Mouse (Mus musculus) 3T3-L1 (cell line): Measurements from ENCODE around the gene Themis3.
A peak's percentile ranks its signal among the peaks of the same experiment; 100 is the strongest.

Experiments used
- DNase-seq: peaks from one replicate; pipeline ENCODE4 v3.0.0-alpha.2; 2015; ENCODE audit warnings: low read depth, low spot score

Gene Themis3

DNA sequence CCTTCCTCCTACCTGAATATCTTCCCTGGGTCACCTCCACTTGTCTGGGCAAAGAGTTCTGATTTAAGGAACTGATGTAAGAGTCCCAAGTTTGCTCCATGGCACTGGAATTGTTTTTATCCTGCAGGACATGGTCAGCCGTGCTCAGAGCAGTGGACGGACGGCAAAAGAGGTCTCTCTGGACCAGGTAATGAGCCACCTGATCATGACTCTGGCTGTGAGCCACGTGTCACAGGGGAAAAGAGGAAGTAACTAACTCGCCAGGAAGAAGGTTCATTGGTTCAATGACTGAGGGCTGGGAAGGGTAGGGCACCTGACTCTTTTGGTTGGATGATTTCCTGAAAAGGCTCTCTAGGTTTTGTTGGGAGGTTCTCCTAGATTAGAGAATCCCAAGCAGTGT is at the start of gene Themis3:
TSS of gene Themis3 (minus strand) at position 187 of the 400 bp plus-strand sequence.
- no peak for DNase-seq

DNA sequence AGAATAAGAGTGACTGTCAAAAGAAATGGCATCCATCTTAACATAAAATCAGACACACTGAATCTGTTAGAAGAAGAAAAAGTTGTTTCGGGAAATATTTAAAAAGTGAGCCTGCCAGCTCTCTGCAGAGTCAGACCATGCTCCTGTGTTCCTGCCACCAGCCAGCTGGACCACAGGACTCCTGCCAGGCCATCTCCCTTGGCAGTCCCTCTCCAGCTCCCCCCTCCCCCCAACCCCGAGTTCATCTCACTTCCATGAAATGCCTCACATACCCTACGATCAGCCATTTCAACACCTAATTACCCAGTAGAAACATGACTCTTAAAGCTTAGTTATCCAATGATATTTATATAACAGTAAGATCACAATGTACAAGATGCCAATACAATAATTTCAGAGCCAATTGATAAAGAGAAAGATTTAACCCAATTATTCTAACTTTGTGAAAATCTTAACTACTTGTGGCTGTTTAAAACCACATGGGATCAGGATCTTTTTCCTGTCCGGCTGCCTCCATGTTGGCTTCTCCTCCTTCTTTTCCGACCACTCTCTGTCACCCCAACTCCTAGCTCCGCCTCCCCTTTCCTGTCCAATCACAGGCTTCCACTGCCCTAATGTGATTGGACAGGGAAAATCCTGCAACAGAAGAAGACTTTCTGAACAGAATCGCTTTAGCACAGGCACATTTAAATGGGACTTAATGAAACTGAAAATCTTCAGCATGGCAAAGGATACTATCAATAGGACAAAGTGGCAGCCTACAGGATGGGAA is 43.7 kb upstream of the Themis3 start:
- DNase-seq = no peak

DNA sequence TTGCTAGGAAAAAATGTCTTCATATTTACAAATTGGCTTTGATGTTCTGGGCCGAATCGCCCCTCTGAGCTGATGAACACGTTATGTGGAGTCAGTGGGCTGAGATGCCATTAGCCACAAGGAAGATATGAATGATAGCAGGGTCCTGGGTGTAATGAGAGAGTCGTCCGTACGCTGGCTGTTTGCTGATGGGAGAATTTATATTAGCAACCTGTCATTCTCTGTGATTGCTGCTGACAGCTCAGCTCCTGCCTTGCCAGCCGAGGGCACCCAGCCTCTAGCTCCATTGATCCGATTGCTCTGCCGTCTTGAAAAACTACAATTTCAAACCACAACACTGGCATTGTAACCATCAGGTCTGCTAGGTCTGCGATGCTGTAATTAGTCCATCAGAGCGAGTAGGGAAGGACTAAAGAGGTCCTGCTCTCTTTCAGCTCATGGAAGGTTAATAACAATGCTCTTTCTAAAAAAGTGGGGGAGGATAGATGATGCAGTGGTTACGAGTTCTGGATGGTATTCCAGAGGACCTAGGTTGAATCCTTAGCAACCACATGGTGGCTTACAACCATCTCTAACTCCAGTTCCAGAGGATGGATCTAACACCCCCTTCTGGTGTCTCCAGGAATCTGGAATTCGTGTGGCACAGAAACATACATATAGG is 25.7 kb upstream of the Themis3 start:
- DNase-seq = no peak

DNA sequence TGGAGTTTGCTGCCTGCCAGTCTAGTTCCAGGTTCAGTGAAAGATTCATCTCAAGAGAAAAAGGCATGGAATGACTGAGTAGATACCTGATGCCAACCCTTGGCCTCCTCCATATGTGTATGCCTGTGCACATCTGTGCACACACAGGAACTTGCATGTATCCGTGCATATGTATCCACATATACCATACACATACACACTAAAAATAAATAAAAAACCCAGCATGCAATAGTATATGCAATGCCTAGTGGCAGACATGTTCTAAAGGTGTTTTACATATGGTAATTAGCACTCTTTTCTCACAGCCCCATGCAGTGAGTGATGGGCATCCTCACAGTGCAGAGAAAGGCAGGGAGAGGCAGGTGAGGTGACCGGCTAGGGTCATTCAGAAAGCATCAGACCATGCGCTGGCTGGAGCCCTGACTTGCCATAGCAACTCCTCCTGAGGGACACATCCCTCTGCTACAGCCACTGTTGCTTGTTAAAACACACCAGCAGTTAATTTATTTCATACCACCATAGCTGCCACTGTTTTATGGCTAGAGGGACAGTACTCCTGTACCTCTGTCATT is 24.9 kb upstream of the Themis3 start:
- DNase-seq = no peak

DNA sequence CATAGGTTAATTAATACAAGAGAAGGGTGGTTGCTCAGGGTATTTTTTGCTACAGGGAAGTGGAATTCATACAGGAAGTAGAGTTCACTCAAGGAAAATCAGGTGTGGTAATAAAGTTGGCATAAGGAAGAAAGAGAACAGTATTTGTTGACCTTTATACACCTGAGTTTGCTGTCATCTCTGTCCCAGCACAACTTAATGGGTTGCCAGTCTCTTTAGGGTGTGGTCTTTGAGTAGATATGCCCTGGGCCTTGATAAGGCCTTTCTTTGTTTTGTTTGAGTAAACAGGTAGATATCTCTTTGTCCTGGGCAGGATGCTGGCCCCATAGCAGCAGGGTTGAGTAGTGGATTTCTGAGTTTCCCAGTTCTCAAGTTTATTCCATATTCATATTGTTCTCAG is 15.6 kb upstream of the Themis3 start:
- DNase-seq = no peak

DNA sequence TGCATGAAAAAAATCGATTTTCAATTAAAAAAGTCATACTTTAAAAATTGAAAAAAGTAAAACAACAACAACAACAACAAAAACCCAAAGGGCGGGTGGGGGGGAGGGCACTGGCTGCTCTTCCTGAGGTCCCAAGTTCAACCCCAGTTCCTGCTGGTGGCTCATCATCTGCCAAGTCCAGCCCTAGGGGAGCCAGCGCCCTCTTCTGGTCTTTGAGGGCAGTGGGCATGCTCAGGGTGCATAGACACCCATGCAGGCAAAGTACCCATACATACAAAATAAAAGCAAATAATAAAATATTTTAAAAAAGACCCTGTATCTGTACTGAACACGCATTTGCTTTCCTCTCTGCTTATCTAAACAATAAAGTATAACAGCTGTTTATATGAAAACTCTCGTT is 10.5 kb upstream of the Themis3 start:
- DNase-seq = no peak

DNA sequence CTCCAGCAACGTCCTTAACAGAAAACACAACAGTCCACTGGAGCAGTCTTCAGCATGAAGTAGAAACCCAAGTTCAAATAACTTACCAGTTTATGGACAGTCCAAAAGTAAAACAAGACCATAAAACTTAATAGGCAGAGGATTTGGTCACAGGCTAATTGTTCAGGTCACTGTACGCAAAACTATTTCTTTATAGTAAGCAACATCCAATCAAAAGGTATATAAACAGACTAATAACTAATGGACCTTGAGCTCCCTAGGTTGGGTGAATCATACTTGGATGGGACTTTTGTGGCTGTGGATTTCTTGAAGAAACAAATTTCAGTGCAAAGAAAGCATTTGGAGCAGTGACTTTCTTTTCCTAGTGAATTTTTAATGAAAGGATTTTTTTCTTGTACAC is 6.8 kb upstream of the Themis3 start:
- no peak for DNase-seq

DNA sequence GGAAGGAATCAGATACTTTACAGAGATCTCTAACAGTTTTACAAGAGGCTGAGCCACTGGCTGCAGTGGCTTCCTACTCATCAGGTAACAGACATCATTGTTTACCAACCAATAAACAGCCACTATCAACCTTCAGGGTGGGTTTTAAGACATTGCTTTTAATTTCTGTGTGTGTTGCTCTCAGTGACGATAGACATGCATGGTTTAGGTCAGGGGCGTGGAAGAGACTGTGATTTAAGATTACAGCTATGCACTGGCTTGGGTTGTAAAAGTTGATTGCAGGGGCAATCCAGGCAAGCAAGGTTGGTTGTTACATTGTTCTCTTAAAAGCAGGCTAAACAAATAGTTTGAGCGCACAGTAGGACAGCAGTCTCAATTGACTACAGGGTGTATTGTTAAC is 1.4 kb upstream of the Themis3 start:
- no peak for DNase-seq

DNA sequence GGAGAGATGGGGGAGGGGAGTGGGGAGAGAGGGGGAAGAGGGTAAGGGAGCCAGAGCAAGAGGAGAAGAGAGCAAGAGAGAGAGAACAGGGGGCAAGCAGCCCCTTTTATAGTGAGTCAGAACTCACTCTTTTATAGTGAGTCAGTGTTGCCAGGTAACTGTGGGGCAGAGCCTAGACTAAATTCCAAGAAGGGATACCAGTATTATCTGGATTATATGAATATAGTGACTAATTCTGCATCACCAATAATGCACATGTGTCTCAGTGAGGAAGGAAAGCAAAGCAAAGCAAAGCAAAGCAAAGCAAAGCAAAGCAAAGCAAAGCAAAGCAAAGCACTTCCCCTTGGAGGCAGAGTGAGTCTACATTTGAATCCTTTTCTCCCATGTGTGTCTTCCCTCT is 835 bp upstream of the Themis3 start:
- peak; percentile 10 for DNase-seq

DNA sequence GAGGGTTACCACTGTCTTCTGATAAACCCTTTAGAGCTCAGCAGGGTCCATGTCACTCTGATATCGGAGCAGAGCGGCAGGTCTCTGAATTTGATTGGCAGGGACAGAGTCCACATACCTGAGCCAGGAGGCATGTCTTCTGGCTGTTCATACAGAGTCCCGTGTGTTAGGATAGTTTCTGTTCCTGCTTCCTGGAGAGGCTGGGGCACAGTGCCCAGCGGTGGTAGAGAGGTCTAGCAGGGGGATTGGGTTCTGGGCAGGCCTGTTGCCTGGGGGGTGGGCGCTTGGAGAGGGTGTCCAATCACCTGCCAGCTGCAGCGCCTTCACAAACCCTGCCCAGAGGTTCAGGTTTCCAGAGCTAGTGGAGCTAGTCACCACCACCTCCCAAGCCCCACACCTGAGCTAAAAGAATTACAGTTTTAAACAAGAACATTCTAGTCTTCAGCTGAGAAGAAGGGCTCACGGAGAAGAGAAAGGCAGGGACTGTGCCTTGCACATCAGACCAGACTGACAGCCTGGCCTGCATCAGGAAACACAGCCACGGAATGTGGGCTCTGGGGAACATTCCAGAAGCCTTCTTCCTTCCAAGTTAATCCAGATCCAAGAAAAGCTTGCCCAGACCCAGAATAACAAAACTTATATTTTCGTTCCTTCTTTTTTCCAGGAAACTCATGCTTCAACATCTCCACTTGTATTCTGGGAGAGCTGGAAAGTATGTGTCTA is 3.9 kb downstream of the Themis3 start:
- DNase-seq = no peak

DNA sequence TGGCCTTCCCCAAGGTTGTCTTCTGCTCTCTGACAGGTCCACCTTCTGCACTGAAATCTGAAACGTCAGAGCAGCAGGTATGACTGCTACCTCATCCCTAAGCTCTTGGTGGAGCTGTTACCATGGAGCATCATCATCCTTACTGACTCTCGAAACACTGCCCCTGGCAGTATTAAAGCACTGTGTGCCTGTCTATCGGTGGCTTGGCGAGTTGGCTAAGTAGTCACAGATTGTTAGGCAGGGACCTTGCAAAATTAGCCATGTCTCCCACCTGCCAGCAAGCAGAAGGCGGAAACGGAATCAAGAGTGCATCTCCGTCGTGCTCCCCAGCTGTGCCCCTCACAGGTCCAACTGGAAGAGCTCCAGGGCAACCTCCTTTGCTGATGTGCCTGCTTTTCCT is 4.6 kb downstream of the Themis3 start:
- DNase-seq = no peak

DNA sequence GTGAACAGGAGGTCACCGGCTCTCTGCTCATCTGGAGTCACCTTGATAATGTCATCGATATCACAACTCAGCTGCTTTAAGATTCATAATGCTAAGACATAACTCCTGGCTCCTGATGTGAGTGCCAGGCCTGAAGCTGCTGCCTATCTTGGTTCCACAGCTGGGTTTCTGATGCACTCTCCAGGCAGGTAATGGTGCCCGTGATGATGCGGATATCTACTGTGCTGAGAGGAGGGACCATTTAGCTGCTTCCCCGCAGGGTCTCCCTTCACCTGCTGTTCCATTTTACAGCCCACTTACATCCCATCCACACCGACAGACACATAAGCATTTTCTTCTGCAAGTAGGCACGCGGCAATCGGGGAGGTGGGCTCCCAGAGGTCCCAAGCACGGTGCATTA is 7.7 kb downstream of the Themis3 start:
- no peak for DNase-seq

DNA sequence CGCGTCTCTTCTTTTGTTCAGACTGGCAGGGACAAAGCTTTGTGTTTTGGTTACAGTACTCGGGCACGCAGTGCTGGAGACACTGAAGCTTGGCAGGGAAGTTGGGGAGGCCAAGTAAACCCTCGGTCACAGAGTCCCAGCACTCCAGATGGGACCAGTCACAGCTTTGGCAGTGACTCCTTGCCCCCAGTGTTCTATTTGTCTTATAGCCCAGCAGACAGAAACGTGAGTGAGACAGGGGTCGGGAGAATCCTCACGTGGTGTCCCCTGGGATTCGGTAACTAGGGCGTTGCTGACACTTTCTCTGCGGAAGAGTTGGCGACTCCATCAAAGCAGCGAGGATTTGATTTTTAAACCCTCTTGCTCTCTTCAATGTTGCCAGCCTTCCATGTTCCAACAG is 8.3 kb downstream of the Themis3 start:
- DNase-seq = no peak

DNA sequence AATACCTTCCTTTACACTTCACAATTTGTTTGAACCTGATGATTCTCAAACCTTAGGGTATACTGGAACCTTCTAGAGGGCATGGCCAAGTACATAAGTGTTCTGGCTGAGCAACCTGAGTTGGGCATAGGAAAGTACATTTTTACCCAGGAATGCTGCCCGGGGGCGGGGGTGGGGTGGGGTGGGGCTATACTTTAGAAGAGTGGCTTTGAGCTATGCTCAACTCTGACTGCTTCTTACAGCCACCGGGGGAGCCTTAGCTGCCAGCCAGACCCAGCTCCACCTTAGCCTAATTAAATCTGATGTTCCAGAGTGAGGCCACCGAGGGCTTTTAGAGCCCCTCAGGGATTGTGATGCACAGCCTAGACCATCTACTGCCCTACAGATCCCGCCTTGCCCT is 13.4 kb downstream of the Themis3 start:
- DNase-seq = no peak

DNA sequence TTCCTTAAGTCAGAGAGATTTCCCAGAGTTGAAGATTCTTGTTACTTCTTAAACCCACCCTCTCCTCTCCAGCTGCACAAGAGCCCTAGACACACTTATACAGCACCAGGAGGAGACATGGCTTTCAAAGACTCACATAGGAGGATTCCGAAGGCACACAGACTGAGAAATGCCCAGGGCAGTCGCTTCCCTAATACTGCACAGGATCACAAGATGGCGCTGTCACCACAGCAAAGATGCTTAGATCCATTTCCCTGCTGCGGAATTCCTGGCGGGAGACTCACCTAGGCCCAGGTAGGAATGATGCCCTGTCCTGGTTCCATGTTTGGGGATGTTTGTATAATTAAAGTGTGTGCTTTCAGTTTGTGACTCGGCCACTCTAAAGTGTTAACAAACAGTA is 16.4 kb downstream of the Themis3 start:
- DNase-seq = peak; percentile 47

DNA sequence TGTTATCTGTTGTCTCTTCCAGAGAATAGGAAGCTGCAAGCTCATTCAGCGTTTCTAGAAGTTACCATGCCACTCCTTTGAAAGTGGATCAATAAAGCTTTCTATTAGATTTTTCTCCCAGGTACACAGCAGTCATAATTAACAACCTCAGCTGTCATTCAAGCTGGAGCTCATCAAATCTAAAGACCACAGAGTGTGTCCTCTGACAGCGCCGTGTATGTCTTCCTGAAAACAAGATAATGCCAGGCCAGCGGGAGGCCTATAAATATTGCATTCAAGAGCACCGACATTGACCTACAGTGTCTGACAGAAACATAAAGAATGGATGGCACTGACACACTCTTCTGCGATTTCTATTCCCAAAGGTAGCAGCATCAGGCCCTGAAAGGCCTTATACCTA is 16.9 kb downstream of the Themis3 start:
- no peak for DNase-seq

DNA sequence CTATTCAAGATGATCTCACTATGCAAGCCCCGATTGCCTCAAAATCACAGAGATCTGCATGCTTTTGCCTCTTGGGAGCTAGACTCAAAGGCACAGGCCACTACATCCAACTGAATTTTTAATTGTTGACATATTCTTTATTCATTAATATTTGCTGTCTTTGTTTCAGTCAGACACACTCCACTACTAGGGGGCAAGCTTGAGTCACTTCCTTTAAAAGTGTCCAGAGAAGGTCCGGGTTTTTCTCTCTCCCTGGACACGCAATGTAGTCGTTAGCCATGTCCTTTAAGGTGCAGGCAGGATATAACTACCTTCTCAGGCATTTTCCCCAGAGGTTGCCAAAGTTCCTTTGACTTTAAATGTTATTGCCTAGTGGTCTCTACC is 21.8 kb downstream of the Themis3 start:
- no peak for DNase-seq

DNA sequence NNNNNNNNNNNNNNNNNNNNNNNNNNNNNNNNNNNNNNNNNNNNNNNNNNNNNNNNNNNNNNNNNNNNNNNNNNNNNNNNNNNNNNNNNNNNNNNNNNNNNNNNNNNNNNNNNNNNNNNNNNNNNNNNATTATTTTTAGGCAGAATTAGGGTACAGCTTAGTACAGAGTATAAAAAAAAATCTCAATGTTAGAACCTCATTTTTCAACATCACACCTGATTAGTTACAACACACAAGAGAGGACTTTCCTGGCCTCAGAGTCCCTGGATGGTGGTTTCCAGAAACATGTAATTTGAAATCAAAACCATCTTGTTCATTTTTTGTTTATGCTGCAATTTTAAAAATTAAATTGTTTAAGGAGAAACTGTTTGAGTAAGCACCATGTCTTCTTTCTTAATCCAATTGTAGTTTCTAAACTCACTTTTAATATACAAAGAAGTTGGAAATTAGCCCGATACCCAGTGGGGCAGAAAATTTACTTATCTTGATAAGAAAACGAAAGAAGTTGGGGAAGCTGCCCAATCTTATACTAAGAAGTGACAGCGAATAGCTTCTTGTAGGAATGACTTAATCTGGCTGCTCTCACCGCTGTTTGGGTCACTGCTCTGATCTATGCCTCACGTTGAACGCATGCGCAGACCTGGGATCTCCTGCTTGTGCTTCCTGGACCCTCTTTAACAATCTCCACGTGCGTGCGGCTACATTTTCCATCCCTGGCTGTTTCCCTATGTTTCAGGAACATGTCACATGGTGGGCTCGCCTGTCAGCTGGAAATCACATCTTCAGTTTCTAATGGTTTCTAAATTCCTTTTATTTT is 22.4 kb downstream of the Themis3 start:
- DNase-seq = no peak

DNA sequence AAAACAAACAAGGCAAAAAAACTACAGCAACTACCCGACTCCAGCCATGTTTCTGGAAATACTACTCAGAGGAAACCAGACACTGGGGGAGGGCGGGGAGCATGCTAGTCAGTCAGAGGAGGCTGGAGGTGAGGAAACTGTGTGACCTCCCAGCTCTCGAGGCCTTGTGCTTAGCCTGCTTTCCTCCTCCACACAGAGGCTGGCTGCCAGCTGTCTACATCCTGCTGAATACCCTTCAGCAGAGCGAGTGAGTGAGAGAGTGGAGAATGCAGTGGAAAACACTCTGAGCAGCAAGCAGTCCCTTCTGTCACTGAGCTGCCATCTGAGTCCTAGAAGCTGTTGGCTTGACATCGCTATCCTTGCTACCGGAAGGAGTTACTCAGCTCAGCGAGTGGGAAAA is 30.2 kb downstream of the Themis3 start:
- DNase-seq = no peak

DNA sequence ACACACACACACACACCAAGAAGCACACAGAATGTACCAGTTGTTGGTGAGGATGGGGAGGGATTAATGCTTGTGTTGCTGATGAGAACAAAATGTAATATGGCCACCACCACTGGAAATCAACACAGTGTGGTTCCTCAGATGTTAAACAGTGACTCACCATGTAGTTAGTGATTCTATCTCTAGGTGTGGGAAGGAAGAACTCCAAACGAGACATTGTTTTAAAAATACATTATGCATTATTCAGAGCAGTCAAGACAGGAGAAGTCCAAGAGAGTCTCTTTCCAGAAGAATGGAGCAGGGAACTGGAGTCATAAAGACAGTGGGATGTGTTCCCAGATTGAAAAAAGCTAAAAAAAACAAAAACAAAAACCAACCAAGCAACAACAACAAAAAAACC is 30.9 kb downstream of the Themis3 start:
- DNase-seq = no peak

DNA sequence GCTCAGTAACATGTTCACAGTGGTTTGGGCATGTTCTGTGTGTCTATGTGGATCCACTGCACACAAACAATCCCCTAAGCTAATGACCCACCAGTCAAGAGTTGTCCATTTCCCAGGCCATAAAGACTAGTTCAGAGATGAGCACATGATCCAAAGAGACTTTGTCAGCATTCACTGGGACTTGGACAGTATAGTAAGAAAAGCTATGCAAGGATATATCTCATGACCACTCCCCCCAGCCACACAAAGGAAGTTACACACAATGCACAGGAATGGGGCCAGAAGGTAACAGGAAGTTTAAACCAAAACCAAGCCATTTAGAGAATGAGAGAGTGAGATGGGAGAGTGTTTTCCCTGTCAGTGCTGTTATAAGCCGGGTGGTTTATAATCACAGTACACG is 33.0 kb downstream of the Themis3 start:
- DNase-seq = no peak
